Mouse (Mus musculus) spleen, adult 2 months (tissue): ENCODE measurements around the gene Vapb.

Experiments used
- CTCF ChIP-seq: fragments of 200-500 bp; IDR thresholded peaks from 2 replicates; pipeline ENCODE4 v1.5.1; 2011; ENCODE audit warnings: mild to moderate bottlenecking, inconsistent platforms; ENCODE audit not compliant: insufficient read depth, insufficient read length, insufficient replicate concordance; ENCODE audit errors: extremely low read depth
- POLR2A ChIP-seq: fragments of 200-500 bp; IDR thresholded peaks from 2 replicates; pipeline ENCODE4 v1.6.1; 2011; ENCODE audit warnings: low read depth, low read length, inconsistent platforms

DNA sequence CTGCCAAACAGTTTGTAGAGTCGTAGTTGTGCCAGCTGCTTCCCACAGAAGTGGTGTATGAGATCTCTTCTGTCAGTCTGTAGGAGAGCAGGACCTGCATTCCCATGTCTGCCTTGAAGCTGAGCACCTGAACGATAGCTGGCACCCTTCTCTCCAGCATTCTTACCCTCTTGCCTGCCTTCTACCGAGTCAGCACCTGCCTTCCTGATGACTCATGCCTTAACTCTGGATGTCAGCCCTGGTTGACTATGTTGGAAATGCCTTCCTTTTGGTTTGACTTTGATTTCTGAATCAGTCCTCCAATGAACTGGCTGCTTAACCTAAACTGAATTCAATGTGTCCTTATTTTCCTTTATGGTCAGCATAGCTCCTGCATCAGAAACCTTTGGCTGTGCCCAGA is 38.5 kb upstream of the Vapb start:
- TF ChIP-seq CTCF = no peak
- TF ChIP-seq POLR2A = no peak
